Mouse (Mus musculus) small intestine, adult 2 months (tissue): ENCODE data around the gene Acaca.

Experiments
- CTCF ChIP-seq: fragments of 200-500 bp; IDR thresholded peaks from 2 replicates; pipeline ENCODE4 v1.5.1; 2012; ENCODE audit warnings: low read depth, mild to moderate bottlenecking, control low read depth, inconsistent platforms, low read length, moderate library complexity, mixed read lengths; ENCODE audit not compliant: insufficient replicate concordance, insufficient read length; ENCODE audit errors: extremely low read depth
- POLR2A ChIP-seq: fragments of 200-500 bp; IDR thresholded peaks from 2 replicates; pipeline ENCODE4 v1.6.1; 2012; ENCODE audit warnings: low read depth, mild to moderate bottlenecking, control low read depth, inconsistent platforms, low read length, moderate library complexity

DNA sequence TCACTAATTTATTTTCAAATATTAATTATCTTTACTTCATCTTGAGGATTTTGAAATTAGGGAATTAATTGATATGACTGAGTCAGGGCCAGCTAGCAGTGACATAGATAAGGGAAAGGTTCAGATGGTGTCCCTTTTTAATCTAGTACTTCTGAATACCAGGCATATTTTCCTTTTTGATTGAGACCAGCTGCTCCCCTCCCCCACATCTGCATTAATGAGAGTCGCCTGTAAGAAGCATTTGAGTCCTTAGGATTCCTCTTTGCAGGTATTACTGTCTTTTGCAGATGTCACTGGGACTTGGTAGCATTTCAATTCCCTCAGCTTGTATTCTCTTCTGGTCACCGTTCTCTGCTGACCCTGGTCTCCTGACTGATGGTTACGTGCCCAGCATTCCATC lies 143.1 kb downstream of the Acaca start:
- TF ChIP-seq CTCF (no peak), POLR2A (no peak)
